Mouse (Mus musculus) layer of hippocampus, adult 8-10 months (tissue): Measurements from ENCODE around the gene Umps. TPM values are rescaled to one million over a fixed set of nuclear protein-coding genes. Genes with fewer than 3 reads are reported as not detected.

Source experiments
- DNase-seq, 2 experiments: peaks; one replicate each; pipeline ENCODE4 v3.0.0; 2022; ENCODE audit warnings: low spot score in 2 of 2
- total RNA-seq, 4 experiments: library from RNA; stranded (reverse); gene quantifications; 2 replicates each; pipeline ENCODE4 v1.2.4; 2022

Umps gene
- total RNA-seq, 4 experiments from 2014 or later = 14.6 to 20.2 (median 17.3) TPM

GRCm38 (mm10) chr16:33931682-33932081, 35.2 kb downstream of the Umps start:
- no peak for DNase-seq

- DNase-seq = no peak
Observed at GRCm38 (mm10) chr16:33930785-33931184, 36.1 kb downstream of the Umps start.

GRCm38 (mm10) chr16:33928788-33929462, 37.9 kb downstream of the Umps start:
- no peak for DNase-seq

GRCm38 (mm10) chr16:33927263-33927824, 39.5 kb downstream of the Umps start:
- no peak for DNase-seq

GRCm38 (mm10) chr16:33923758-33924157, 43.1 kb downstream of the Umps start:
- no peak for DNase-seq

GRCm38 (mm10) chr16:33923001-33923316, 43.9 kb downstream of the Umps start:
- DNase-seq = no peak

GRCm38 (mm10) chr16:33922111-33923000, 44.5 kb downstream of the Umps start:
- DNase-seq = no peak

- no peak for DNase-seq
Observed at GRCm38 (mm10) chr16:33921514-33921913, 45.3 kb downstream of the Umps start.

GRCm38 (mm10) chr16:33917926-33918325, 48.9 kb downstream of the Umps start:
- no peak for DNase-seq

- no peak for DNase-seq
Observed at GRCm38 (mm10) chr16:33917390-33917789, 49.4 kb downstream of the Umps start.

- peak in 1 of 2 experiments; percentile 37 for DNase-seq
Observed at GRCm38 (mm10) chr16:33916473-33917251, 50.2 kb downstream of the Umps start.

GRCm38 (mm10) chr16:33914997-33915396, 51.8 kb downstream of the Umps start:
- DNase-seq = no peak

GRCm38 (mm10) chr16:33908239-33908638, 58.6 kb downstream of the Umps start:
- no peak for DNase-seq

Other genes with a start within 250 kb of the Umps start
- gene Muc13, start 173.0 kb downstream of the Umps start, total RNA-seq = not detected
- 100 to 1,000 TPM in 1 of 4 experiments, 10 to 100 TPM in 3; 39.4 to 114 (median 64.9) TPM for gene Itgb5, start 137.4 kb downstream of the Umps start, total RNA-seq